Mouse (Mus musculus) spleen, adult 2 months (tissue): Measurements from ENCODE around the gene Atpaf1.

Experiments used
- CTCF ChIP-seq: fragments of 200-500 bp; IDR thresholded peaks from 2 replicates; pipeline ENCODE4 v1.5.1; 2011; ENCODE audit warnings: mild to moderate bottlenecking, inconsistent platforms; ENCODE audit not compliant: insufficient read depth, insufficient read length, insufficient replicate concordance; ENCODE audit errors: extremely low read depth
- POLR2A ChIP-seq: fragments of 200-500 bp; IDR thresholded peaks from 2 replicates; pipeline ENCODE4 v1.6.1; 2011; ENCODE audit warnings: low read depth, low read length, inconsistent platforms

GRCm38 (mm10) chr4:115737551-115738041 is 47.0 kb upstream of the Atpaf1 start, which contains the start of gene Efcab14:
- TF ChIP-seq CTCF (peak; percentile 31; the same call in 1 of the 2 replicates), POLR2A (peak; percentile 46)
